Mouse (Mus musculus): ENCODE data around the gene Cntn1. TPM values are rescaled to one million over a fixed set of nuclear protein-coding genes. Genes with fewer than 3 reads are reported as not detected.

Cntn1 gene
- polyA plus RNA-seq, 1 experiment = 1.4 TPM

DNA sequence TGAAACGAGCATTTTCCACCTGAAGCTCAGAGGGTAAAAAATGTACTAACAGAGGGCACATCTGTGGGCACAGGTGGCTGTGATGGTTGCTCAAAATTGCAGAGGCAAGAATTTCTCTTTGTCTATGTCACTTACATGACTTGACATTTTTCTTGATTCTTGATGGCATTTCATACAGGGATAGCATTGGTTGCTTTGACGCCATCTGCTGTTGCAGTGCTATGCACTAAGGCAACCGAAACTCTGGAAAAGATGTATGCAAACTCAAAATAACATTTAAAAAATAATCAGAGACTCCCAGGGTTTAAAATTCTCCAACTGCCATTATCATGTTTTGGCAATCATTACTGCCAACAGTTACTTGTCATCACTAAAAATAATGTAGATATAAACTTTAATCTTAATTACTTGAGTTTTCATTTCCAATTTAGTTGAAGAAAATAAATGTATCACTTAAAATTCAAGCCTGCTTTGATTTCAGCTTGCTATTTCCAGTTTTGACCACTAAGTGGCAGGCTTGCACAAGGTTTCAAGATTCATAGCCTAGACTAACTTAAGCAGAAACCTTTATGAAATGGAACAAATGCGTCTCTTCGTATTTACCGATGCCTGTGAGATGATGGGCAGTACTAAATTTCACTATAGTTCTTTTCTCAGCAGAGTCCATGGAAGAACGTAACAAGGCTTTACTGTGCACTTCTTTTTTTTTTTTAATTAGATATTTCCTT lies 214.2 kb downstream of the Cntn1 start:
- no peaks in the 10 kb centered on the region for H3K4me1 ChIP-seq (ENCODE audit: control insufficient read depth, insufficient read depth, low read length)
- no peaks in the 10 kb centered on the region for H3K36me3 ChIP-seq (ENCODE audit: control insufficient read depth, insufficient read depth, low read length)
- no peak for TF ChIP-seq POLR2A (IDR thresholded peaks at IDR 0.05; ENCODE audit: control insufficient read depth, low read depth, low read length)
- no peak for TF ChIP-seq CTCF (IDR thresholded peaks at IDR 0.05; ENCODE audit: control insufficient read depth, insufficient read depth, insufficient replicate concordance, low read depth, low read length)
- H3K27ac ChIP-seq (ENCODE audit: control insufficient read depth, insufficient read depth, low read depth, low read length) = no peak overlapping the region
- H3K4me3 ChIP-seq (ENCODE audit: control insufficient read depth, low read depth, low read length) = no peak overlapping the region
- H3K27me3 ChIP-seq (ENCODE audit: control insufficient read depth, insufficient read depth, low read length) = no peaks in the 10 kb centered on the region

GRCm38 (mm10) chr15:92268341-92268740 lies 217.4 kb downstream of the Cntn1 start:
- Histone ChIP-seq H3K27ac (ENCODE audit: control insufficient read depth, insufficient read depth, low read depth, low read length) (no peak overlapping the region), H3K4me1 (ENCODE audit: control insufficient read depth, insufficient read depth, low read length) (no peaks in the 10 kb centered on the region), H3K36me3 (ENCODE audit: control insufficient read depth, insufficient read depth, low read length) (no peaks in the 10 kb centered on the region), H3K4me3 (ENCODE audit: control insufficient read depth, low read depth, low read length) (no peak overlapping the region), H3K27me3 (ENCODE audit: control insufficient read depth, insufficient read depth, low read length) (no peaks in the 10 kb centered on the region)
- TF ChIP-seq CTCF (IDR thresholded peaks at IDR 0.05; ENCODE audit: control insufficient read depth, insufficient read depth, insufficient replicate concordance, low read depth, low read length) (no peak), POLR2A (IDR thresholded peaks at IDR 0.05; ENCODE audit: control insufficient read depth, low read depth, low read length) (no peak)

DNA sequence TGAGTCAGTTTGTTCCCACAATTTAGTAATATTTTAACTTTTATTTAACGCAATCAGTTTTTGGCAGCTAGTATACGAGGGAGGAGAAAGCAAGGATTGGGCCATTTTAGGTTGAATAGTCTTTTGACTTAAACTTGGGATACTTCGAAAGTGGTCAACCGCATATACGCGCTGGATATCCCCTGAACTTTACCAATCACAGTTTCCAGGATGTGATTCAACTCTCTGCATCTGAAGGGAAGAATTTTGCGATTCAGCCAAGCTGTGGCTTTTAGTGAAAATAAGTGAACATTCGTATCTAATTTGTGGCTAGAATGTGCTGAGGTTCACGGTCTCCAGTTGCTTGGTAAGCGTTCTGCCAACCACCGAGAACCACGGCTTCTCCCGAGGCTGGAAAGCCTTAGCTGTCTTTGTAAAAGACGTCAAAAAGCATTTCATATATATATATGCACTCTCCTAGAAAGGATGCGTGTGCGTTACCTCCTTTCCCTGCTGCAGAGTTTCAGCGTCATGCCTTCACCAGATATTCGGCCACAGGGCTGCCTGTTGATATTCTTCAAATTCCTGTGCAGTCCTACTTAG lies 217.9 kb downstream of the Cntn1 start:
- Histone ChIP-seq H3K4me1 (ENCODE audit: control insufficient read depth, insufficient read depth, low read length) (no peaks in the 10 kb centered on the region), H3K27ac (ENCODE audit: control insufficient read depth, insufficient read depth, low read depth, low read length) (no peak overlapping the region), H3K4me3 (ENCODE audit: control insufficient read depth, low read depth, low read length) (no peak overlapping the region), H3K27me3 (ENCODE audit: control insufficient read depth, insufficient read depth, low read length) (no peaks in the 10 kb centered on the region), H3K36me3 (ENCODE audit: control insufficient read depth, insufficient read depth, low read length) (no peaks in the 10 kb centered on the region)
- TF ChIP-seq CTCF (IDR thresholded peaks at IDR 0.05; ENCODE audit: control insufficient read depth, insufficient read depth, insufficient replicate concordance, low read depth, low read length) (no peak), POLR2A (IDR thresholded peaks at IDR 0.05; ENCODE audit: control insufficient read depth, low read depth, low read length) (no peak)

- Histone ChIP-seq H3K4me1 (ENCODE audit: control insufficient read depth, insufficient read depth, low read length) (no peaks in the 10 kb centered on the region), H3K4me3 (ENCODE audit: control insufficient read depth, low read depth, low read length) (no peak overlapping the region), H3K36me3 (ENCODE audit: control insufficient read depth, insufficient read depth, low read length) (no peaks in the 10 kb centered on the region), H3K27ac (ENCODE audit: control insufficient read depth, insufficient read depth, low read depth, low read length) (no peak overlapping the region), H3K27me3 (ENCODE audit: control insufficient read depth, insufficient read depth, low read length) (no peaks in the 10 kb centered on the region)
- TF ChIP-seq CTCF (IDR thresholded peaks at IDR 0.05; ENCODE audit: control insufficient read depth, insufficient read depth, insufficient replicate concordance, low read depth, low read length) = no peak
- TF ChIP-seq POLR2A (IDR thresholded peaks at IDR 0.05; ENCODE audit: control insufficient read depth, low read depth, low read length) = no peak
These were observed 220.9 kb downstream of the Cntn1 start for GRCm38 (mm10) chr15:92271801-92272365.

DNA sequence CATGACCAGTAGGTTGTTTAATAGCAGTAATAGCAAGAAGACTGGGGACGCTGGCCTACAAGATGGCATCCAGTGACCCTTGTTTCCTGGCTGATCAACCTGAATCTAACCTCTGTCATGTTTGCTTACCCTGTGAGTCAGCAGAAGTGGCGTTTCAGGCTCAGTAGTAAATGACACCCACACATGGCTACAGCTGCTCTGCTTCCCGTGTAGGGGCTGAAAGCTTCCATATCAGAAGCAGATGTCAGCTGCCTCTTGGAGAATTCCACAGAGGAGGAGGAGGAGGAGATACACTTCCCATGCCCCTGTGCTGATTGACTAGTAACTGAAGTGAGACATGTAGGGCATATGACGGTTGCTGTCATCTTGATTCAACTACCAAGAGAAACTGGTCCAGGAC lies 225.9 kb downstream of the Cntn1 start:
- Histone ChIP-seq H3K4me3 (ENCODE audit: control insufficient read depth, low read depth, low read length) (no peak overlapping the region), H3K4me1 (ENCODE audit: control insufficient read depth, insufficient read depth, low read length) (no peaks in the 10 kb centered on the region)

DNA sequence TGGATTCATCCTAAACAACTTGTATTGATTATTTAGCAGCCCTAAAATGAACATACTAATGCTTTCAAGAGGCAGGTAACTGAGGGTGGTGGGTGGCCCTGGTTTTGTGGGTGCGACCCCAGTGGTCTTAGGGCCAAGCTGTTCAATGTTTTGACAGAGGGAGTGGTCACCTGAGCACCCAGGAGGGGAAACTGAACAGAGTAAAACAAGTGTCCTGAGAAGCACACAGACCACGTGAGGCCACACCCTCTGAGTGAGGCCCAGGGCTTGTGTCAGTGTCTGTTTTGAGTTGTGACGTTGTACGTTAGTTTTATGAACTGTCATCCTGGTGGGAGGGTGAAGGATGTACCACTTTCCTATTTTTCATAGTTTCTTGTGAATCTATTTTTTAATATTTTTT lies 227.0 kb downstream of the Cntn1 start:
- no peak overlapping the region for H3K27ac ChIP-seq (ENCODE audit: control insufficient read depth, insufficient read depth, low read depth, low read length)
- no peak for TF ChIP-seq POLR2A (IDR thresholded peaks at IDR 0.05; ENCODE audit: control insufficient read depth, low read depth, low read length)
- TF ChIP-seq CTCF (IDR thresholded peaks at IDR 0.05; ENCODE audit: control insufficient read depth, insufficient read depth, insufficient replicate concordance, low read depth, low read length) = no peak
- H3K27me3 ChIP-seq (ENCODE audit: control insufficient read depth, insufficient read depth, low read length) = no peaks in the 10 kb centered on the region
- no peak overlapping the region for H3K4me3 ChIP-seq (ENCODE audit: control insufficient read depth, low read depth, low read length)
- H3K4me1 ChIP-seq (ENCODE audit: control insufficient read depth, insufficient read depth, low read length) = no peaks in the 10 kb centered on the region
- H3K36me3 ChIP-seq (ENCODE audit: control insufficient read depth, insufficient read depth, low read length) = no peaks in the 10 kb centered on the region

More for the DNA sequence above, 225.9 kb downstream of the Cntn1 start:
- H3K27me3 ChIP-seq (ENCODE audit: control insufficient read depth, insufficient read depth, low read length) = no peaks in the 10 kb centered on the region
- H3K27ac ChIP-seq (ENCODE audit: control insufficient read depth, insufficient read depth, low read depth, low read length) = no peak overlapping the region
- H3K36me3 ChIP-seq (ENCODE audit: control insufficient read depth, insufficient read depth, low read length) = no peaks in the 10 kb centered on the region
- TF ChIP-seq POLR2A (IDR thresholded peaks at IDR 0.05; ENCODE audit: control insufficient read depth, low read depth, low read length) = no peak
- no peak for TF ChIP-seq CTCF (IDR thresholded peaks at IDR 0.05; ENCODE audit: control insufficient read depth, insufficient read depth, insufficient replicate concordance, low read depth, low read length)

GRCm38 (mm10) chr15:92280966-92281365 lies 230.0 kb downstream of the Cntn1 start:
- no peak overlapping the region for H3K27ac ChIP-seq (ENCODE audit: control insufficient read depth, insufficient read depth, low read depth, low read length)
- no peaks in the 10 kb centered on the region for H3K4me1 ChIP-seq (ENCODE audit: control insufficient read depth, insufficient read depth, low read length)
- no peak overlapping the region for H3K4me3 ChIP-seq (ENCODE audit: control insufficient read depth, low read depth, low read length)
- no peaks in the 10 kb centered on the region for H3K36me3 ChIP-seq (ENCODE audit: control insufficient read depth, insufficient read depth, low read length)
- TF ChIP-seq POLR2A (IDR thresholded peaks at IDR 0.05; ENCODE audit: control insufficient read depth, low read depth, low read length) (no peak), CTCF (IDR thresholded peaks at IDR 0.05; ENCODE audit: control insufficient read depth, insufficient read depth, insufficient replicate concordance, low read depth, low read length) (no peak)
- H3K27me3 ChIP-seq (ENCODE audit: control insufficient read depth, insufficient read depth, low read length) = no peaks in the 10 kb centered on the region
